Mouse (Mus musculus) cerebellum, adult 11 months (tissue): ENCODE results near the gene Mthfd1l.
"Not testable (repeated sequence)": the region's sequence is repeated elsewhere in the genome, so short reads cannot be mapped to it uniquely, and the experiment has no call there.

Experiments
- DNase-seq: peaks from one replicate; pipeline ENCODE4 v3.0.0; 2022

Gene Mthfd1l

GRCm38 (mm10) chr10:4123280-4123945 lies 150.5 kb downstream of the Mthfd1l start:
- DNase-seq, result not testable (repeated sequence)

GRCm38 (mm10) chr10:4124148-4124547 lies 151.2 kb downstream of the Mthfd1l start:
- no peak for DNase-seq

GRCm38 (mm10) chr10:4125232-4125631 lies 152.3 kb downstream of the Mthfd1l start:
- DNase-seq, result no peak

GRCm38 (mm10) chr10:4126335-4127012 lies 153.6 kb downstream of the Mthfd1l start:
- DNase-seq, result peak; percentile 22

- no peak for DNase-seq
Observed at GRCm38 (mm10) chr10:4128411-4128810, 155.5 kb downstream of the Mthfd1l start.

- no peak for DNase-seq
Observed at GRCm38 (mm10) chr10:4128915-4129314, 156.0 kb downstream of the Mthfd1l start.

- no peak for DNase-seq
Observed at GRCm38 (mm10) chr10:4129461-4129860, 156.5 kb downstream of the Mthfd1l start.

- no peak for DNase-seq
Observed at GRCm38 (mm10) chr10:4130034-4130607, 157.2 kb downstream of the Mthfd1l start.

- DNase-seq, result no peak
Observed at GRCm38 (mm10) chr10:4132735-4133134, 159.8 kb downstream of the Mthfd1l start.

- DNase-seq, result no peak
Observed at GRCm38 (mm10) chr10:4135100-4135764, 162.3 kb downstream of the Mthfd1l start.

- no peak for DNase-seq
Observed at GRCm38 (mm10) chr10:4139531-4139930, 166.6 kb downstream of the Mthfd1l start.

GRCm38 (mm10) chr10:4141689-4142088 lies 168.8 kb downstream of the Mthfd1l start:
- DNase-seq, result peak; percentile 20

- no peak for DNase-seq
Observed at GRCm38 (mm10) chr10:4142816-4143215, 169.9 kb downstream of the Mthfd1l start.

- no peak for DNase-seq
Observed at GRCm38 (mm10) chr10:4143381-4143780, 170.5 kb downstream of the Mthfd1l start.

GRCm38 (mm10) chr10:4145080-4145807 lies 172.3 kb downstream of the Mthfd1l start:
- no peak for DNase-seq

- no peak for DNase-seq
Observed at GRCm38 (mm10) chr10:4146947-4147346, 174.0 kb downstream of the Mthfd1l start.

- no peak for DNase-seq
Observed at GRCm38 (mm10) chr10:4151159-4151558, 178.2 kb downstream of the Mthfd1l start.

GRCm38 (mm10) chr10:4151862-4152776 lies 179.2 kb downstream of the Mthfd1l start:
- no peak for DNase-seq

GRCm38 (mm10) chr10:4153031-4153430 lies 180.1 kb downstream of the Mthfd1l start:
- no peak for DNase-seq

- DNase-seq, result no peak
Observed at GRCm38 (mm10) chr10:4154035-4154434, 181.1 kb downstream of the Mthfd1l start.

- no peak for DNase-seq
Observed at GRCm38 (mm10) chr10:4155521-4155920, 182.6 kb downstream of the Mthfd1l start.

- no peak for DNase-seq
Observed at GRCm38 (mm10) chr10:4158533-4158932, 185.6 kb downstream of the Mthfd1l start.
